In genomic region chr9:70408791-70409190, GRCm38 (mm10) we compare ENCODE assay signal across 8 mouse cellular contexts. TPM values are rescaled to one million over a fixed set of nuclear protein-coding genes. Genes with fewer than 3 reads are reported as not detected.
DNase-seq lines count a peak whose midpoint lies in the region; ATAC-seq and TF ChIP-seq lines count a peak whose summit lies in the region.
"Had no signal": no experiment of that assay in that cellular context is flagged by ENCODE, and none has a peak within 500 bp of the region (broad histone marks: within the 10 kb centered on the region; RNA-seq: fewer than 3 reads in every experiment).

No protein-coding gene starts in this region.

- no peak for TF ChIP-seq POLR2A in MEL (IDR thresholded peaks at IDR 0.05; ENCODE audit: control insufficient read depth in 1 of 2, insufficient read depth in 1 of 2, low read depth in 1 of 2, low read length in 2 of 2, poor library complexity in 1 of 2)

- H3K36me3 ChIP-seq in hindbrain, postnatal 0 days (ENCODE audit: insufficient read depth, low read length) = peaks cover 31% of the 10 kb centered on the region
- peaks cover 77% of the 10 kb centered on the region for H3K36me3 ChIP-seq in hindbrain, embryonic 10.5 days
- peaks cover 0 to 12% of the 10 kb centered on the region in 2 experiments; a peak in 2 of 4 replicates for H3K36me3 ChIP-seq in MEL (ENCODE audit: control insufficient read depth in 1 of 2, insufficient read depth in 2 of 2, low read length in 2 of 2)
- H3K36me3 ChIP-seq in lung, postnatal 0 days (ENCODE audit: insufficient read depth, low read length) = peaks cover 10% of the 10 kb centered on the region

- H3K9ac ChIP-seq in hindbrain, postnatal 0 days (replicated peaks; ENCODE audit: low read length) = no peak overlapping the region
- H3K9ac ChIP-seq in MEL (ENCODE audit: control insufficient read depth, low read depth, low read length, poor library complexity, severe bottlenecking) = no peak overlapping the region
- no peak overlapping the region for H3K9ac ChIP-seq in lung, postnatal 0 days (replicated peaks; ENCODE audit: low read depth)
- H3K9ac ChIP-seq: embryonic facial prominence, embryonic 12.5 days had no signal

- no peak for TF ChIP-seq EP300 in MEL (IDR thresholded peaks at IDR 0.05; ENCODE audit: low read depth in 1 of 2, low read length in 2 of 2)
- TF ChIP-seq EP300 in lung, postnatal 0 days (IDR thresholded peaks at IDR 0.05) = no peak

- H3K27me3 ChIP-seq in hindbrain, postnatal 0 days (ENCODE audit: insufficient read depth, low read length) = no peaks in the 10 kb centered on the region
- H3K27me3 ChIP-seq in hindbrain, embryonic 10.5 days (ENCODE audit: insufficient read depth, poor library complexity, severe bottlenecking) = no peaks in the 10 kb centered on the region
- no peaks in the 10 kb centered on the region for H3K27me3 ChIP-seq in MEL (ENCODE audit: control insufficient read depth in 1 of 2, insufficient read depth in 2 of 2, low read length in 2 of 2)
- no peaks in the 10 kb centered on the region for H3K27me3 ChIP-seq in lung, postnatal 0 days (replicated peaks; ENCODE audit: insufficient read depth, low read length)
- H3K27me3 ChIP-seq: embryonic facial prominence, embryonic 12.5 days had no signal

- H3K27ac ChIP-seq in hindbrain, postnatal 0 days = no peak overlapping the region
- H3K27ac ChIP-seq in hindbrain, embryonic 10.5 days = no peak overlapping the region
- no peak overlapping the region for H3K27ac ChIP-seq in MEL (ENCODE audit: control insufficient read depth, low read depth, low read length)
- H3K27ac ChIP-seq in lung, postnatal 0 days (ENCODE audit: low read length) = no peak overlapping the region
- H3K27ac ChIP-seq: embryonic facial prominence, embryonic 12.5 days had no signal

- no peaks in the 10 kb centered on the region for H3K79me2 ChIP-seq in MEL (ENCODE audit: control insufficient read depth, insufficient read depth, low read length, poor library complexity)

- peak; percentile 63 for TF ChIP-seq CTCF in hindbrain, postnatal 0 days (IDR thresholded peaks at IDR 0.05; ENCODE audit: low read depth)
- peak; percentile 61 to 74 (median 73) for TF ChIP-seq CTCF in MEL (IDR thresholded peaks at IDR 0.05 in 2 of 3, conservative IDR thresholded peaks at IDR 0.05 in 1 of 3; ENCODE audit: control insufficient read depth in 1 of 3, insufficient read depth in 1 of 3, low read depth in 2 of 3, low read length in 3 of 3, poor library complexity in 1 of 3, severe bottlenecking in 1 of 3)
- peak; percentile 71 for TF ChIP-seq CTCF in lung, postnatal 0 days (IDR thresholded peaks at IDR 0.05)

- peak; percentile 48 for DNase-seq in hindbrain, postnatal 0 days (ENCODE audit: low spot score)
- DNase-seq in hindbrain, embryonic 10.5 days (ENCODE audit: low spot score) = no peak
- DNase-seq in CD4-positive helper T cell, adult 2 months (ENCODE audit: low read depth, low spot score) = peak; percentile 28
- DNase-seq in MEL (ENCODE audit: low read depth, low spot score) = peak; percentile 67
- DNase-seq in lung, postnatal 0 days (ENCODE audit: low spot score) = peak; percentile 71
- no peak for DNase-seq in frontal cortex, postnatal 36 days (ENCODE audit: low spot score in 2 of 2)
- no peak for DNase-seq in spleen, postnatal 36 days (ENCODE audit: low spot score in 2 of 2)

- H3K4me3 ChIP-seq in hindbrain, postnatal 0 days (ENCODE audit: low read length) = no peak overlapping the region
- no peak overlapping the region for H3K4me3 ChIP-seq in hindbrain, embryonic 10.5 days
- H3K4me3 ChIP-seq in MEL (ENCODE audit: control insufficient read depth in 1 of 2, insufficient read depth in 1 of 2, low read depth in 2 of 2, low read length in 2 of 2) = no peak overlapping the region
- H3K4me3 ChIP-seq in lung, postnatal 0 days (ENCODE audit: low read depth, low read length) = no peak overlapping the region
- H3K4me3 ChIP-seq: embryonic facial prominence, embryonic 12.5 days had no signal

- ATAC-seq in hindbrain, postnatal 0 days = no peak
- no peak for ATAC-seq in lung, postnatal 0 days

- 93% methylated on average over 3 of the region's 3 CpGs for WGBS in hindbrain, postnatal 0 days
- 93% methylated on average over 3 of the region's 3 CpGs for WGBS in hindbrain, embryonic 10.5 days
- WGBS in lung, postnatal 0 days = 87% methylated on average over 3 of the region's 3 CpGs

- no peak overlapping the region for H3K4me2 ChIP-seq in hindbrain, postnatal 0 days (ENCODE audit: low read depth, low read length)
- H3K4me2 ChIP-seq in lung, postnatal 0 days (replicated peaks; ENCODE audit: low read depth, low read length) = no peak overlapping the region
- H3K4me2 ChIP-seq: embryonic facial prominence, embryonic 12.5 days had no signal

- H3K4me1 ChIP-seq in hindbrain, postnatal 0 days (ENCODE audit: insufficient read depth, low read length) = no peaks in the 10 kb centered on the region
- 0 out of 2 replicates have a peak, but pooled peaks cover 4% of the 10 kb centered on the region for H3K4me1 ChIP-seq in hindbrain, embryonic 10.5 days (replicated peaks)
- H3K4me1 ChIP-seq in MEL (ENCODE audit: control insufficient read depth in 1 of 2, insufficient read depth in 2 of 2, low read length in 2 of 2) = no peaks in the 10 kb centered on the region
- H3K4me1 ChIP-seq in lung, postnatal 0 days (ENCODE audit: insufficient read depth, low read depth, low read length) = no peaks in the 10 kb centered on the region
- H3K4me1 ChIP-seq: embryonic facial prominence, embryonic 12.5 days had no signal

- TF ChIP-seq RAD21 in MEL (IDR thresholded peaks at IDR 0.05; ENCODE audit: low read depth, low read length) = peak; percentile 70

- H3K9me3 ChIP-seq in hindbrain, postnatal 0 days (ENCODE audit: low read length) = no peaks in the 10 kb centered on the region
- no peaks in the 10 kb centered on the region for H3K9me3 ChIP-seq in hindbrain, embryonic 10.5 days
- H3K9me3 ChIP-seq in MEL (replicated peaks; ENCODE audit: insufficient read depth, low read length) = no peaks in the 10 kb centered on the region
- no peaks in the 10 kb centered on the region for H3K9me3 ChIP-seq in lung, postnatal 0 days (ENCODE audit: low read length)
- H3K9me3 ChIP-seq: embryonic facial prominence, embryonic 12.5 days had no signal

TF ChIP-seq in MEL, 35 proteins besides CTCF, POLR2A, EP300 and RAD21:
- no peak for TF ChIP-seq KAT2A (conservative IDR thresholded peaks at IDR 0.05; ENCODE audit: low read depth, low read length)
- TF ChIP-seq SMC3 (IDR thresholded peaks at IDR 0.05; ENCODE audit: low read depth, low read length) = peak; percentile 66
- TF ChIP-seq ZC3H11A (IDR thresholded peaks at IDR 0.05; ENCODE audit: low read depth, low read length) = peak; percentile 39; the same call in 1 of the 2 replicates

RNA-seq across cellular contexts. Expression of gene Ccnb2, which starts 12.6 kb away (rescaled TPM):
- total RNA-seq in hindbrain, postnatal 0 days (2014; rRNA removed) = 15.5 and 17.9 TPM in 2 replicates
- 28.4 and 32.7 TPM in 2 replicates for polyA plus RNA-seq in hindbrain, postnatal 0 days (2015; fragmentation: Nextera tagmentation; extraction: Ambion mirVana)
- 220 and 240 TPM in 2 replicates for polyA plus RNA-seq in hindbrain, embryonic 10.5 days (2016; fragmentation: Nextera tagmentation; extraction: Ambion mirVana)
- total RNA-seq in MEL (2012; rRNA removed) = 86.5 and 103 TPM in 2 replicates
- 100 to 1,000 TPM in 1 of 2 experiments, 10 to 100 TPM in 1; 97.0 to 128 TPM for polyA plus RNA-seq in MEL (2012; ENCODE audit: insufficient read depth in 1 of 2, insufficient read length in 2 of 2, low read depth in 1 of 2, low replicate concordance in 2 of 2, missing spikeins in 1 of 2)
- polyA plus RNA-seq in lung, postnatal 0 days (2015; fragmentation: Nextera tagmentation; extraction: Ambion mirVana) = 12.5 and 16.8 TPM in 2 replicates

Comparison
In these comparisons a context has a peak if more than half of its experiments do, and no peak if none do; other contexts are left out.
1. DNase-seq: peak in hindbrain, postnatal 0 days (single experiment), CD4-positive helper T cell, adult 2 months (single experiment), MEL (single experiment) and lung, postnatal 0 days (single experiment); none in hindbrain, embryonic 10.5 days (single experiment), frontal cortex, postnatal 36 days (0 of 2) and spleen, postnatal 36 days (0 of 2).
2. Peak in every context shown above with its lines, with median percentiles within 50 percentile points of each other: CTCF ChIP-seq.